Comparison of ENCODE assay signal across 15 mouse cellular contexts in the genomic region with DNA sequence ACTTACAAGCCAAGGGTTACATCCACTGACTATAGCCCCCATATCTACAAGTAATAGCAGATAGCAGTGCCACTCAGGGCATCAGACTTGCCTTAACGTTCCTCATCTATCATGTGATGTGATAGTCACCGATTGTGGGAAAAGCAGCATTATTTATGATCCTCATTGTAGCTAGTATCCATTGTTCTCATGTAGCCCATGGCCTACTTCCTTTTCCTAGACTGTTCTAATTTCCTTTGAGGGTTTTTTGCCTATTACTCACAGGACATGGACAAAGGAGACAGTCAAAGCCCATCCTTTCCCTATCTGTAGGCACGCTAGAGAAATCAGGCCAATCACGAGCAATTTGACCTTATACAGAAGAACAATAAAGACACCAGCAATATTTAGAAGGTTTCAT.
"Had no signal": no experiment of that assay in that cellular context is flagged by ENCODE, and none has a peak within 500 bp of the region (broad histone marks: within the 10 kb centered on the region; RNA-seq: fewer than 3 reads in every experiment).

No protein-coding gene starts in this region.

- H3K4me1 ChIP-seq: liver, embryonic 12.5 days; lung, embryonic 15.5 days; megakaryocyte, embryonic 14.5 days; midbrain, embryonic 13.5 days; neural tube, embryonic 12.5 days had no signal

- H3K4me2 ChIP-seq: liver, embryonic 12.5 days; lung, embryonic 15.5 days; midbrain, embryonic 11.5 days; midbrain, embryonic 13.5 days; midbrain, embryonic 15.5 days; neural tube, embryonic 12.5 days had no signal

- H3K4me3 ChIP-seq: liver, embryonic 12.5 days; lung, embryonic 15.5 days; megakaryocyte, embryonic 14.5 days; midbrain, embryonic 13.5 days; midbrain, embryonic 15.5 days; neural tube, embryonic 12.5 days had no signal

- DNase-seq: lung, adult 2 months; lung, postnatal 36 days; right cerebral cortex, postnatal 14 days; thymus, adult 18-20 months; thymus, postnatal 14 days; thymus, postnatal 36 days had no signal

- H3K9me3 ChIP-seq: liver, embryonic 12.5 days; lung, embryonic 15.5 days; midbrain, embryonic 15.5 days; neural tube, embryonic 12.5 days had no signal

- ATAC-seq: liver, embryonic 12.5 days; midbrain, embryonic 13.5 days; midbrain, embryonic 15.5 days had no signal

- H3K9ac ChIP-seq: liver, embryonic 12.5 days; liver, embryonic 14.5 days; lung, embryonic 15.5 days; midbrain, embryonic 13.5 days; midbrain, embryonic 15.5 days; neural tube, embryonic 12.5 days had no signal

- H3K27me3 ChIP-seq: liver, embryonic 12.5 days; lung, embryonic 15.5 days; megakaryocyte, embryonic 14.5 days; midbrain, embryonic 13.5 days; midbrain, embryonic 15.5 days; neural tube, embryonic 12.5 days had no signal

- H3K36me3 ChIP-seq: liver, embryonic 12.5 days; lung, embryonic 15.5 days; midbrain, embryonic 13.5 days; midbrain, embryonic 15.5 days; neural tube, embryonic 12.5 days had no signal

- H3K27ac ChIP-seq: liver, embryonic 12.5 days; liver, embryonic 14.5 days; lung, embryonic 15.5 days; macrophage; midbrain, embryonic 13.5 days; midbrain, embryonic 15.5 days; neural tube, embryonic 12.5 days had no signal
